Mouse (Mus musculus) CD4-positive helper T cell, adult 2 months (primary cell): ENCODE measurements around the gene Nup43.

Source experiments
- DNase-seq: peaks from one replicate; pipeline ENCODE4 v3.0.0-alpha.2; 2012; ENCODE audit warnings: low read depth, missing footprints, low spot score

Nup43 gene

DNA sequence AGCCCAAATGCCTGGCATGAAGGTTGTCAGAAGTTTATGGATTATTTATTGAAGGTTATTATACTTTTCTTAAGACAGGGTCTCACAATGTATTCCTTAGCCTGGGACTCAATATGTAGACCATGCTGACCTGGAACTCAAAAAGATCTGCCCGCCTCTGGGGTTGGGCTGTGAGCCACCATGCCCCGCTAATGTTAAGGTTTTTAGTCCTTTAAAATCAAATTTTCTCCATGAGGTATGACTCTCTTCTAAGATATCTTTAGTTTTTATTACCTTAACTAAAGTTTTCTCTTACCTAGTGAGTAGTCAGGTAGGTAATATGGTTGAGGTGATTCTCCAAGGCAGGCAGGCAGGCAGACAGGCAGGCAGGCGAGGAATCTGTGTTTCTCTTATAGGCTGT, 14.9 kb downstream of the Nup43 start:
- no peak for DNase-seq

GRCm38 (mm10) chr10:7686902-7687301, 19.6 kb downstream of the Nup43 start:
- no peak for DNase-seq

GRCm38 (mm10) chr10:7695286-7695685, 28.0 kb downstream of the Nup43 start:
- DNase-seq: peak; percentile 38

DNA sequence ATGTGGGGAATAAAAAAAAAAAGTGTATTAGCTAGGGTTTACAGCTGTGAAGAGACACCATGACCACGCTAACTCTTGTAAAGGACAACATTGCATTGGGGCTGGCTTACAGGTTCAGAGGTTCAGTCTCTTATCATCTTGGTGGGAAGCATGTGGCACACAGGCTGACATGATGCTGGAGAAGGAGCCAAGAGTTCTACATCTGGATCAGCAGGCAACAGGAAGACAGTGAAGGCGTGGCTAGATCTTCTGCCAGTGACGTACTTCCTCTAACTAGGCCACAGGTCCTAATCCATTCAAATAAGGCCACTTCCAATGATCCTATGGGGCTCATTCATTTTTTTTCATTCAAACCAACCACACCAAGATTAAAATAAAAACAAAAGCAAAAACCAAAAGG, 32.8 kb downstream of the Nup43 start:
- no peak for DNase-seq

GRCm38 (mm10) chr10:7702586-7702985, 35.3 kb downstream of the Nup43 start:
- DNase-seq: no peak

- no peak for DNase-seq
These were observed 42.8 kb downstream of the Nup43 start for GRCm38 (mm10) chr10:7710121-7710520.

- no peak for DNase-seq
These were observed 45.2 kb downstream of the Nup43 start for GRCm38 (mm10) chr10:7712506-7712905.

DNA sequence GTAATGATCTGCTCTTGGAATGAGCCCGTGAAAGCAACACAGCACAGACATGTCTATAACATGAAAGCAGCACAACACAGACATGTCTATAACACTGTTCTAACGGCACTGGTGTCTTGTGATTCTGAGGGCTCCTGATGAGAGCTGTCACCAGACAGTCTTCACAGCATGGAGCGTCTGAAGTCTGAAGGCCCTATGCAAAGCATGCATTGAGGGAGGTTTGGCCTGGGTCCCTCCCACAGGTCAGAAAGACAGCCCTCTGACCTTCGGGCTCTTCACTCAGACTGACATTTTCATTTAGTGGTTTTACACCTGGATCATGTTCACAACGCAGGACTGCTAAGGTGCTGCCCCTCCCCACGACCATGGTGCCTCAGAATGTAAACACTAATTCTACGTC, 47.8 kb downstream of the Nup43 start:
- no peak for DNase-seq

GRCm38 (mm10) chr10:7725751-7726500, 58.6 kb downstream of the Nup43 start, which contains the start of gene Katna1:
Gene Katna1, plus strand, starts transcription at chr10:7726000.
- DNase-seq: peak; percentile 98

DNA sequence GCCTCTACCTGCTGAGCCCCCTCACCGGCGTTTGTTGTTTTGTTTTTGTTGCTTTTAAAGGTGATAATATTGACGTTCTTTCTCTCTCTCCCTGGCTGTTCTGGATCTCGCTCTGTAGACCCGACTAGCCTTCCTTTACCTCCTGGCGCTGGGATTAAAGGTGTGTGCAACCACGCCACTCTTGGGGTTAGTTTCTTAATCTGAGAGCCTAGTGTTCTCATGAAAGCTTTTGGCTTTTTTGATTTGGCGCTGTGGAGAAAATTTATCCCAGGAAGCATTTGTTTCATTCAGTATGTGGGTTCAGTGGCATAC, 59.2 kb downstream of the Nup43 start:
- DNase-seq: no peak

DNA sequence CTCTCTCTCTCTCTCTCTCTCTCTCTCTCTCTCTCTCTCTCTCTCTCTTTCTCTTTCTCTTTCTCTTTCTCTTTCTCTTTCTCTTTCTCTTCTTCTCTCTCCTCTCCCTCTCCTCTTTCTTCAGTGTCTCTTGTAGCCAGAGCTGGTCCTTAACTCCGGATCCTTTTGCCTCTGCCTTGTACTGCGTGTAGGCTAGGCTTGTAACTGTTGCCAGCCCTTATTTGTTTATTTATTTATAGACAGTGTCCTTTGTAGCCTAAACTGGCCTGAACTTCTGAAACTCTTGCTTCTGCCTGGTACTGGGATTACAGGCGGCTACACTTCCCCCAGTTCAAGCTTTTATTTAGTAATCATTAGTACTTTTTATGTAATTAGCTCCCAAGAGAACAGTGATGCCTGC, 59.7 kb downstream of the Nup43 start:
- DNase-seq: no peak
